Mouse (Mus musculus): Measurements from ENCODE around the gene Gm13420.
A peak's percentile ranks its signal among the peaks of the same experiment; 100 is the strongest.
"Not testable (repeated sequence)": the region's sequence is repeated elsewhere in the genome, so short reads cannot be mapped to it uniquely, and the experiment has no call there.

The Gm13420 gene

GRCm38 (mm10) chr2:29751497-29751896 is at the start of gene Gm13420:
Gm13420 (minus strand) TSS chr2:29751685.
- DNase-seq (ENCODE audit: low read depth), result no peak

- DNase-seq (ENCODE audit: low read depth), result no peak
These were observed 41.4 kb upstream of the Gm13420 start for GRCm38 (mm10) chr2:29792772-29793487.

GRCm38 (mm10) chr2:29787937-29788681 is 36.6 kb upstream of the Gm13420 start, which contains the start of gene Trub2:
Trub2 (minus strand) TSS chr2:29788502.
- peak; percentile 72 for DNase-seq (ENCODE audit: low read depth)

- peak; percentile 97 for DNase-seq (ENCODE audit: low read depth)
These were observed 35.8 kb upstream of the Gm13420 start, which contains the start of gene Coq4 for GRCm38 (mm10) chr2:29787104-29787917. Coq4 (plus strand) TSS chr2:29787493.

- DNase-seq (ENCODE audit: low read depth), result no peak
These were observed 32.8 kb upstream of the Gm13420 start for GRCm38 (mm10) chr2:29784290-29784689.

- DNase-seq (ENCODE audit: low read depth), result not testable (repeated sequence)
These were observed 29.8 kb upstream of the Gm13420 start for GRCm38 (mm10) chr2:29781256-29781655.

- DNase-seq (ENCODE audit: low read depth), result no peak
These were observed 21.8 kb upstream of the Gm13420 start for GRCm38 (mm10) chr2:29773323-29773722.

GRCm38 (mm10) chr2:29771611-29772461 is 20.4 kb upstream of the Gm13420 start:
- peak; percentile 30 for DNase-seq (ENCODE audit: low read depth)

GRCm38 (mm10) chr2:29770162-29770561 is 18.7 kb upstream of the Gm13420 start:
- DNase-seq (ENCODE audit: low read depth), result no peak

GRCm38 (mm10) chr2:29768901-29769300 is 17.4 kb upstream of the Gm13420 start:
- DNase-seq (ENCODE audit: low read depth), result no peak

- DNase-seq (ENCODE audit: low read depth), result no peak
These were observed 16.7 kb upstream of the Gm13420 start for GRCm38 (mm10) chr2:29767976-29768709.

GRCm38 (mm10) chr2:29764831-29765230 is 13.3 kb upstream of the Gm13420 start:
- DNase-seq (ENCODE audit: low read depth), result peak; percentile 56

GRCm38 (mm10) chr2:29755693-29756092 is 4.2 kb upstream of the Gm13420 start:
- no peak for DNase-seq (ENCODE audit: low read depth)

GRCm38 (mm10) chr2:29752397-29752796 is 912 bp upstream of the Gm13420 start:
- DNase-seq (ENCODE audit: low read depth), result no peak

- no peak for DNase-seq (ENCODE audit: low read depth)
These were observed 3.0 kb downstream of the Gm13420 start for GRCm38 (mm10) chr2:29748499-29748898.

- no peak for DNase-seq (ENCODE audit: low read depth)
These were observed 3.6 kb downstream of the Gm13420 start for GRCm38 (mm10) chr2:29747852-29748251.

GRCm38 (mm10) chr2:29747188-29747782 is 4.2 kb downstream of the Gm13420 start:
- no peak for DNase-seq (ENCODE audit: low read depth)

- DNase-seq (ENCODE audit: low read depth), result no peak
These were observed 7.2 kb downstream of the Gm13420 start for GRCm38 (mm10) chr2:29744256-29744655.

- no peak for DNase-seq (ENCODE audit: low read depth)
These were observed 10.3 kb downstream of the Gm13420 start for GRCm38 (mm10) chr2:29741207-29741606.

GRCm38 (mm10) chr2:29739368-29739767 is 12.1 kb downstream of the Gm13420 start:
- DNase-seq (ENCODE audit: low read depth), result peak; percentile 50

All from c-Kit-positive CD71-negative TER-119-negative erythroid progenitor cells, embryonic 14.5 days (primary cell).